Mouse (Mus musculus) cortical plate, adult 2 months (tissue): ENCODE data around the gene Gm5622.
"Not testable (repeated sequence)": the region's sequence is repeated elsewhere in the genome, so short reads cannot be mapped to it uniquely, and the experiment has no call there.

Experiments used
- CTCF ChIP-seq: fragments of 200-500 bp; IDR thresholded peaks from 2 replicates; pipeline ENCODE4 v1.5.1; 2011; ENCODE audit warnings: mild to moderate bottlenecking, control low read depth, low read length; ENCODE audit not compliant: insufficient read depth; ENCODE audit errors: extremely low read depth
- POLR2A ChIP-seq: fragments of 200-500 bp; IDR thresholded peaks from 2 replicates; pipeline ENCODE4 v1.6.1; 2011; ENCODE audit warnings: mild to moderate bottlenecking, low read length, control low read depth; ENCODE audit not compliant: insufficient read depth; ENCODE audit errors: extremely low read depth

DNA sequence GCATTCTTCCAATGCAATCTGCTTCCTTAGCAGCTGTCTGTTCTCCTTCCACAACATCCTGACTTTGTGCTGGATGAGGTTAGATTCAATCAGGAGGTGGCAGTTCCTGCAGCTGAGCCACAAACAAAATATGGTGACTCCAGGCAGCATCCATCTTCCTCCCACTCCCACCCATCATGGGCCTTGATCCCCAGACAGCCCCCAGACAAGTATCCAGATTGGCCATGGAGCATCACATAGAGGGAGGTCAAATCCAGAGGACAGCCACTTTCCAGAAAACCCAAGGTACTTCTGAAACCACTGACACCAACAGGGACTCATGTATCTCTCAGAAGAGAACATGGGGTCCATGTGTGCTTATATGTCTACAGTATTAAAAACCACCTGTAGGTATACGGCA, 79.8 kb downstream of the Gm5622 start:
- TF ChIP-seq POLR2A, CTCF: not testable (repeated sequence)
